Mouse (Mus musculus) stomach, embryonic 16.5 days (tissue): ENCODE measurements around the gene Arf1. TPM values are rescaled to one million over a fixed set of nuclear protein-coding genes. Genes with fewer than 3 reads are reported as not detected.

ENCODE experiments used
- ATAC-seq: fragments of 200-750 bp; cut with Nextera tagmentation; 2 replicates; pipeline ENCODE4 v1.8.0; 2017; ENCODE audit warnings: moderate number of reproducible peaks, moderate TSS enrichment; ENCODE audit not compliant: insufficient read depth, low FRiP score
- H3K27ac ChIP-seq: fragments of 300-500 bp; sonication (generic); 2 replicates; pipeline ENCODE4 v1.5.1; 2014; ENCODE audit warnings: low read length
- H3K27me3 ChIP-seq: fragments of 300-500 bp; sonication (generic); 2 replicates; pipeline ENCODE4 v1.6.1; 2014; ENCODE audit warnings: low read length, control low read depth, mixed read lengths; ENCODE audit not compliant: control insufficient read depth, insufficient read depth
- H3K36me3 ChIP-seq: fragments of 300-500 bp; sonication (generic); 2 replicates; pipeline ENCODE4 v1.6.1; 2014; ENCODE audit warnings: low read length; ENCODE audit not compliant: control insufficient read depth, insufficient read depth
- H3K4me1 ChIP-seq: fragments of 300-500 bp; sonication (generic); 2 replicates; pipeline ENCODE4 v1.6.1; 2014; ENCODE audit warnings: low read length, control low read depth, mixed read lengths; ENCODE audit not compliant: control insufficient read depth, insufficient read depth
- H3K4me2 ChIP-seq: fragments of 300-500 bp; sonication (generic); 2 replicates; pipeline ENCODE4 v1.6.1; 2014; ENCODE audit warnings: low read depth, low read length, mixed read lengths
- H3K4me3 ChIP-seq: fragments of 300-500 bp; sonication (generic); replicated peaks from 2 replicates; pipeline ENCODE4 v1.5.1; 2014; ENCODE audit warnings: mild to moderate bottlenecking, low read length
- H3K9ac ChIP-seq: fragments of 300-500 bp; sonication (generic); 2 replicates; pipeline ENCODE4 v1.6.1; 2014; ENCODE audit warnings: low read length
- H3K9me3 ChIP-seq: fragments of 300-500 bp; sonication (generic); replicated peaks from 2 replicates; pipeline ENCODE4 v1.6.1; 2016; ENCODE audit warnings: low read length, control low read depth; ENCODE audit not compliant: control insufficient read depth
- WGBS: fragments of 180-500 bp; shearing (Covaris S2); extraction: QIAGEN DNeasy Blood & Tissue Kit; methylation state at CpG from one replicate; pipeline ENCODE4 v1.1.7; 2014; 5-methylcytosine and 5-hydroxymethylcytosine counted together
- polyA plus RNA-seq: library from polyadenylated mRNA; unstranded; fragments of >200 nt; fragmentation: Nextera tagmentation; extraction: Ambion mirVana; gene quantifications from 2 replicates; pipeline ENCODE4 v1.2.1, GENCODE M21; 2015

Gene Arf1
- polyA plus RNA-seq, 1 experiment from 2014 or later: 717 TPM

- Histone ChIP-seq H3K27me3 (no peaks in the 10 kb centered on the region), H3K9me3 (no peaks in the 10 kb centered on the region), H3K4me1 (peaks cover 16% of the 10 kb centered on the region), H3K9ac (no peak overlapping the region), H3K4me3 (no peak overlapping the region), H3K27ac (no peak overlapping the region), H3K36me3 (no peaks in the 10 kb centered on the region), H3K4me2 (no peak overlapping the region)
- no peak for ATAC-seq
- whole genome bisulfite sequencing: 10% methylated on average over 7 of the region's 7 CpGs
These were observed 2.2 kb upstream of the Arf1 start for GRCm38 (mm10) chr11:59230144-59230760.

- Histone ChIP-seq H3K4me3 (peak overlapping the region; percentile 100), H3K36me3 (no peaks in the 10 kb centered on the region), H3K27me3 (no peaks in the 10 kb centered on the region), H3K27ac (peak overlapping the region; percentile 98), H3K9me3 (no peaks in the 10 kb centered on the region), H3K4me2 (peak overlapping the region; percentile 95), H3K4me1 (peaks cover 40% of the 10 kb centered on the region), H3K9ac (peak overlapping the region; percentile 100)
- WGBS: under 1% methylated on average over 51 of the region's 51 CpGs
- peak; percentile 81 for ATAC-seq
These were observed 407 bp downstream of the Arf1 start for GRCm38 (mm10) chr11:59227604-59228121.

GRCm38 (mm10) chr11:59226787-59227603 lies 1.1 kb downstream of the Arf1 start:
- Histone ChIP-seq H3K4me1 (peaks cover 46% of the 10 kb centered on the region), H3K9me3 (no peaks in the 10 kb centered on the region), H3K36me3 (no peaks in the 10 kb centered on the region), H3K4me2 (peak overlapping the region; percentile 95), H3K27ac (peak overlapping the region; percentile 98), H3K4me3 (peak overlapping the region; percentile 100), H3K27me3 (no peaks in the 10 kb centered on the region), H3K9ac (peak overlapping the region; percentile 100)
- ATAC-seq: no peak
- WGBS: 2% methylated on average over 21 of the region's 21 CpGs

- Histone ChIP-seq H3K4me1 (peaks cover 49% of the 10 kb centered on the region), H3K9me3 (no peaks in the 10 kb centered on the region), H3K4me3 (peak overlapping the region; percentile 100), H3K9ac (peak overlapping the region; percentile 100), H3K36me3 (no peaks in the 10 kb centered on the region), H3K4me2 (peak overlapping the region; percentile 95), H3K27me3 (no peaks in the 10 kb centered on the region), H3K27ac (peak overlapping the region; percentile 98)
- 30% methylated on average over 3 of the region's 3 CpGs for WGBS
- ATAC-seq: no peak
These were observed 1.8 kb downstream of the Arf1 start for GRCm38 (mm10) chr11:59226251-59226650.

- Histone ChIP-seq H3K36me3 (no peaks in the 10 kb centered on the region), H3K9me3 (no peaks in the 10 kb centered on the region), H3K27ac (no peak overlapping the region), H3K9ac (peak overlapping the region; percentile 3; the same call in 1 of the 2 replicates), H3K4me2 (peak overlapping the region; percentile 95), H3K4me1 (peaks cover 59% of the 10 kb centered on the region), H3K27me3 (no peaks in the 10 kb centered on the region), H3K4me3 (peak overlapping the region; percentile 100; the same call in 1 of the 2 replicates)
- ATAC-seq: no peak
- 68% methylated on average over 2 of the region's 2 CpGs for WGBS
These were observed 2.9 kb downstream of the Arf1 start for GRCm38 (mm10) chr11:59225167-59225566.

GRCm38 (mm10) chr11:59224470-59224869 lies 3.6 kb downstream of the Arf1 start:
- Histone ChIP-seq H3K27ac (no peak overlapping the region), H3K36me3 (no peaks in the 10 kb centered on the region), H3K4me3 (no peak overlapping the region), H3K9me3 (no peaks in the 10 kb centered on the region), H3K4me1 (peaks cover 64% of the 10 kb centered on the region), H3K27me3 (no peaks in the 10 kb centered on the region), H3K4me2 (peak overlapping the region; percentile 29; the same call in 1 of the 2 replicates), H3K9ac (no peak overlapping the region)
- WGBS: 51% methylated on average over 2 of the region's 2 CpGs
- ATAC-seq: no peak

GRCm38 (mm10) chr11:59224025-59224424 lies 4.0 kb downstream of the Arf1 start:
- Histone ChIP-seq H3K4me2 (peak overlapping the region; percentile 29; the same call in 1 of the 2 replicates), H3K36me3 (no peaks in the 10 kb centered on the region), H3K4me1 (peaks cover 64% of the 10 kb centered on the region), H3K4me3 (no peak overlapping the region), H3K9ac (no peak overlapping the region), H3K9me3 (no peaks in the 10 kb centered on the region), H3K27me3 (no peaks in the 10 kb centered on the region), H3K27ac (no peak overlapping the region)
- WGBS: 79% methylated on average over 3 of the region's 3 CpGs
- ATAC-seq: no peak

- Histone ChIP-seq H3K4me2 (no peak overlapping the region), H3K9ac (no peak overlapping the region), H3K27ac (no peak overlapping the region), H3K27me3 (no peaks in the 10 kb centered on the region), H3K4me3 (no peak overlapping the region), H3K4me1 (peaks cover 74% of the 10 kb centered on the region), H3K9me3 (no peaks in the 10 kb centered on the region), H3K36me3 (no peaks in the 10 kb centered on the region)
- WGBS: 77% methylated on average over 4 of the region's 4 CpGs
- ATAC-seq: no peak
These were observed 5.8 kb downstream of the Arf1 start for GRCm38 (mm10) chr11:59222306-59222705.

GRCm38 (mm10) chr11:59221604-59222003 lies 6.5 kb downstream of the Arf1 start:
- no peak for ATAC-seq
- H3K9me3 ChIP-seq: no peaks in the 10 kb centered on the region
- no peak overlapping the region for H3K9ac ChIP-seq
- H3K4me1 ChIP-seq: peaks cover 71% of the 10 kb centered on the region
- no peaks in the 10 kb centered on the region for H3K27me3 ChIP-seq
- no peak overlapping the region for H3K27ac ChIP-seq
- no peak overlapping the region for H3K4me3 ChIP-seq
- no peak overlapping the region for H3K4me2 ChIP-seq
- no peaks in the 10 kb centered on the region for H3K36me3 ChIP-seq
